Mouse (Mus musculus): ENCODE data around the gene Chfr.

DNA sequence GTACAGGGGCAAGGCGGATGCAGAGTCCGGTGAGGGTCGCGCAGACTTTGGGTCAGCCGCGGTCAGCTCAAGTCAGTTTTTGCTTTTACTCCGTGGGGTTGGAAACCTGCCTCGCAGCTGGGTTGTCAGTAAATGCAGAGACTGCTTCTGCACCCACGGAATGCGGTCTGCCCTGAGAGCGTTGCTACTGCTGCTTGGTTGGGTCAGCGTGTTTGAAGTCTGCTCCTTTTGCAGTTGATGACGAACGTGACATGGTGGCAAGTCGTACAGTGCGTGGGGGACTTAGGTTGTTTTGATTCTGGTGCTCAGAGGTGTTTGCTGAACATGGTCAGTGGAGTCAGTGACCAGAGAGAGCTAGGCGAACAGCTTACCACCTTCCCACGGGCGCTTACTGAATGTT, 41.4 kb downstream of the Chfr start:
- TF ChIP-seq CTCF (IDR thresholded peaks at IDR 0.05; ENCODE audit: borderline replicate concordance, insufficient read depth, low read length) = no peak
- no peak for TF ChIP-seq POLR2A (IDR thresholded peaks at IDR 0.05; ENCODE audit: low read depth, low read length)
